Mouse (Mus musculus) erythroblast, embryonic 14.5 days (primary cell): ENCODE measurements at regions not wholly inside any gene's neighbourhood (a gene's known extent, or its start where the extent isn't known, plus 50 kb on each side); places are given as distances from the start of the nearest gene placed in this dataset.

Experiments used
- H3K27me3 ChIP-seq: 2 replicates; pipeline ENCODE4 v1.6.1; 2012; ENCODE audit warnings: inconsistent platforms; ENCODE audit not compliant: control insufficient read depth
- H3K36me3 ChIP-seq: 2 replicates; pipeline ENCODE4 v1.6.1; 2012; ENCODE audit warnings: mild to moderate bottlenecking, inconsistent platforms; ENCODE audit not compliant: control insufficient read depth
- H3K4me1 ChIP-seq: 2 replicates; pipeline ENCODE4 v1.6.1; 2012; ENCODE audit warnings: inconsistent platforms; ENCODE audit not compliant: control insufficient read depth
- H3K4me3 ChIP-seq: replicated peaks from 2 replicates; pipeline ENCODE3; 2012; ENCODE audit warnings: moderate library complexity, mild to moderate bottlenecking, inconsistent platforms
- H3K9me3 ChIP-seq: 2 replicates; pipeline ENCODE4 v1.6.1; 2012; ENCODE audit warnings: low read length, inconsistent platforms, mixed read lengths; ENCODE audit not compliant: control insufficient read depth
- GATA1 ChIP-seq: IDR thresholded peaks from 2 replicates; pipeline ENCODE4 v1.6.1; 2012; ENCODE audit warnings: low read length, inconsistent platforms, mixed read lengths
- TAL1 ChIP-seq: IDR thresholded peaks from 3 replicates; pipeline ENCODE4 v1.6.1; 2012; ENCODE audit warnings: low read length, inconsistent platforms, mixed read lengths

DNA sequence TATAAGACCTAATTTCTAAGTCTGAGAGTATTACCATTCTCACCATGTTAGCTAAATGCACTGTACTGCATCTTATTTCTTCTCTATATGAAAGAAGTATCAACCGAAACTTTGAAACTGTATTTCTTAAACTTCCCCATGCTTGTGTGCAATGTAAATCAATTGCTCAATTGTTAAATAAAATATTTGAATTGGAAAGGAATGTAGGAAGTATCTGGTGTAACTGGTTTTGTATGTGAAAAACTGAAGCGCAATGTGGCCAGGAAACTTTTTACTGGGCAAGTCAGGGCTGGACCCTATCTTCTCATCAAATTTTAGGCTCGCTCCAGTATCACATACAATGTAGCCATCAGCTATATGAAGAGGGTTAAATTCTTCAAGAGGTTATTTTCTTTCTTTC lies 123.8 kb upstream of the Atp2b1 start:
- H3K9me3 ChIP-seq, result no peaks in the 10 kb centered on the region
- H3K4me3 ChIP-seq, result no peak overlapping the region
- H3K27me3 ChIP-seq, result no peaks in the 10 kb centered on the region
- H3K4me1 ChIP-seq, result no peaks in the 10 kb centered on the region
- H3K36me3 ChIP-seq, result no peaks in the 10 kb centered on the region
- TF ChIP-seq GATA1 (no peak), TAL1 (no peak)

DNA sequence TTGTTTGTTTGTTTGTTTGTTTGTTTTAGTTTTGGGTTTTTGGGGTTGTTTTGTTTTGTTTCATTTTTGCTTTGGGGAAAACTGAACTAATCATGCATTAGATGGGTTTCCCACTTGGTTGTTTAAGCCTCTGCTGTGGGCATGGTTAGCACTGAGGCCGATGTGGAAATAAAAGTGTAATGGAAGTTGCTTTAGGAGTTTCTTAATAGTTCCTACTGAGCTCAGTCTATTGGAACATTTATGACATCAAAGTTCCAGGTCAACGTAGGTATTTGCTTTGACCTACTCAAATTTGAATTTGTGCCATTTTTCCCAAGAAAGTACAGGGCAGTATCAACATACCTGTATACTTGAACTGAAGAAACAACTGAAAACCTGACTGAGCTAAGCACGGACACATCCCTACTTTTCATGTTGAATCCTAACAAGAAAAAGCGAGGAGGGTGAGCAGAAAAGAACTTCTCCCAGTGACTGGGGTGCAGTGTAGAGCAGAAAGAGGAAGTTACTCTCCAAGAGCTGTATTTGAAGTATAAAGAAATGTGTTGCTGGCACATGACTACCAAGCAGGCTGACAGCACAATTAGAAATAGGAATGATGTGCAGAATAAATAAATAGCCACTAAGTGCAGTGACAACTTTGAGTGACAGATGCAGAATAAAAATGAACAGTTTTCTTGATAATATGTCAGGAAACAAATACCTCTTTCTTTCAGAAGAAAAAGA lies 122.0 kb upstream of the Atp2b1 start:
- TF ChIP-seq GATA1 (no peak), TAL1 (no peak)
- no peaks in the 10 kb centered on the region for H3K9me3 ChIP-seq
- no peak overlapping the region for H3K4me3 ChIP-seq
- no peaks in the 10 kb centered on the region for H3K4me1 ChIP-seq
- H3K36me3 ChIP-seq, result no peaks in the 10 kb centered on the region
- H3K27me3 ChIP-seq, result no peaks in the 10 kb centered on the region

DNA sequence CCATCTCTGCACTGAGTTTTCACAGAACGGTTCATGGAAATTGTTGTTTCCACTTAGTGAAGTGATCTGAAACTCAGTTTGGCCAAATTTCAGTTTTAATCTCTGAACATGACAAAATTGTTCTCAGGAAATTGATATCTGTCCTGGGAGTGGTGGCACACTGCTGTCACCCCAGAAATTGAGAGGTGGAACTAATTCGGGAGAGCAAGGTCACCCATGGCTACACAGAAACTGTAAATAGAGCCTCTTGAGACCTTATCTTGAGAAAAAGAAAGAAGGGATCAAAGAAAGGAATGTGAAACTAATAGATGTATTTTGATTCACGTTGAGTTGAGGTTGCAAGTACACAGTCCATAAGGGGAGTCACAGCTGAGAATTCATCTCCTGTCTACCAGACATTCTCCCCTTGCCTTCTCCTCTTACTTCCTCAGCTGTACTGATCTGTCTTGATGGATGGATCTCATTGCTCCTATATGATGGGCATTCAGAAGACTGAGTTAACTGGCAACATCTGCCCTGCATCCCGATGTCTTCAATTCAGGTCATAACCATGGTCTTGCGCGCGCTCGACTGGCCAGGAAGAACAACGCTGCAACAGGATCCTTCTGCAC lies 120.2 kb upstream of the Atp2b1 start:
- TF ChIP-seq TAL1, result no peak
- TF ChIP-seq GATA1, result no peak

DNA sequence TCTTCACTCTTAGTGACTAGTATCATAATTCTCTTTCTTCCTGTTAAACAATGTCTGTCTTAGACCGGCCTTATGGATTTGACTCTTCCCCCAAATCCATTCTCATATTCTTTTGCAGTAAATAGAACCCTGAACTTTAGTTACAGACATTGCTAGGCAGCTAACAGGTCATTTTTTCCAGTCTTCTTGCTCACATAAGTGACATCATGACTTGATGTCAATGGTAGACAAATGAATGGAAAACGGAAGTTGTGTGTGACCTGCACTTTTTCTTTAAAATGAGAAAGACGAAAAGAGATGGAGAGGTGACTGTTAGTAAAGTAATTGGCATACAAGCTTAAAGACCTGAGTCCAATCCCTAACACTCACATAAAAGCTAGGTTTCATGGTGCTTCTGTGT lies 118.2 kb upstream of the Atp2b1 start:
- TF ChIP-seq GATA1, result no peak
- no peak for TF ChIP-seq TAL1
- Histone ChIP-seq H3K36me3 (no peaks in the 10 kb centered on the region), H3K9me3 (no peaks in the 10 kb centered on the region), H3K27me3 (no peaks in the 10 kb centered on the region), H3K4me1 (no peaks in the 10 kb centered on the region), H3K4me3 (no peak overlapping the region)

More for the DNA sequence above, 120.2 kb upstream of the Atp2b1 start:
- H3K4me1 ChIP-seq, result no peaks in the 10 kb centered on the region
- H3K4me3 ChIP-seq, result no peak overlapping the region
- no peaks in the 10 kb centered on the region for H3K27me3 ChIP-seq
- H3K9me3 ChIP-seq, result no peaks in the 10 kb centered on the region
- no peaks in the 10 kb centered on the region for H3K36me3 ChIP-seq

DNA sequence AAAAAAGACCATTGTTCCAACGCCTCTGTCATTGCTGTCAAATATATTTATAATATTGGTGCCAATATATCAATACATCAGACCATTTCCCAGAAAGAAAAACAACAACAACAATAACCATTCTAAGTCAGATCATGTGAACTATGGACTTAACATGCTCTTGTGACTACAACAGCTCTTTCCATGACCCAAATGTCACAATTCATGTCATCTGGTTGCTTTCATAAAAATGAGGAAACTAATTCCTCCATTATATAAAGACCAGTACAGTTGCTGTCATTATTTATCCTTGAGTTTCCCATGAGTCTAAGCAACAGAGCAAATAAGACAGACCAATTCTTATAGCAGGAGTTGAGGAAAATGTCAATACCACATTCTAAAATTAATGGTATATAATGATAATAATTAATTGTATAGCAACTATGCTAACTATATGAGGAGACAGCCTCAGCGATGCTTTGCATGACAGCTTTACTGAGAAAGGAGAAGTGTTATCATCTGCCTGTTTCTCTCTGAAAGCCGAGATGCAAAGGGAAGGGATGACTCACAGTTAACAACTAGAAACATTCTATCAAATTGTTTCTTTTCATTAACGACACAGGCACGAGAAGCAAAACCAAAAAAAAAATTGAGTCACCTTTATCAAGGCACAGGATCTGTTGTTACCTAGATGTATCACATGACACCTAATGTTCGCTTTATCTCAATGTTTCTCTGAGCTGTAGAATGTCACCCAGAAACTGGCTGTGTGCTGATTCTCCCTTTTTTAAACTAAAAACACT lies 115.4 kb upstream of the Atp2b1 start:
- Histone ChIP-seq H3K27me3 (no peaks in the 10 kb centered on the region), H3K4me1 (no peaks in the 10 kb centered on the region), H3K4me3 (no peak overlapping the region), H3K9me3 (no peaks in the 10 kb centered on the region), H3K36me3 (no peaks in the 10 kb centered on the region)
- TF ChIP-seq TAL1 (no peak), GATA1 (no peak)

DNA sequence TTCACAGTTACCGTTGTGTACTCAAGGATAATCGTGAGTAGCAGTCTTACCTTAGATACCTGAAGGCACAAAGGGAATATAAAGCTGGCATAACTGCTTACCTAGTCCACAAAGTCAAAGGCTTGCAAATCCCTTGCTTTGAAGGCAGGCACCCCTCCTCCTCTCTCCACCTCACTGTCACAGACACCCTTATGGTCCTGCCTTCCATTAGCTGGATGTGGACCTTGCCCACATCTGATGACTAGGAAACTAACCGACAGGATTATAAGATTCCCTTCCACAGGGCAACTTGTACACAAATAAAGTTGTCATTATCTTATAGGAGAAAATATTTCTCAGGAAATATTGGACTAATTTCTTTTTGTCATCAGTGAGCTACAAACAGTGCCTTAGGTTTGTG lies 114.4 kb upstream of the Atp2b1 start:
- Histone ChIP-seq H3K4me3 (no peak overlapping the region), H3K9me3 (no peaks in the 10 kb centered on the region), H3K27me3 (no peaks in the 10 kb centered on the region), H3K36me3 (no peaks in the 10 kb centered on the region), H3K4me1 (no peaks in the 10 kb centered on the region)
- TF ChIP-seq TAL1, result no peak

DNA sequence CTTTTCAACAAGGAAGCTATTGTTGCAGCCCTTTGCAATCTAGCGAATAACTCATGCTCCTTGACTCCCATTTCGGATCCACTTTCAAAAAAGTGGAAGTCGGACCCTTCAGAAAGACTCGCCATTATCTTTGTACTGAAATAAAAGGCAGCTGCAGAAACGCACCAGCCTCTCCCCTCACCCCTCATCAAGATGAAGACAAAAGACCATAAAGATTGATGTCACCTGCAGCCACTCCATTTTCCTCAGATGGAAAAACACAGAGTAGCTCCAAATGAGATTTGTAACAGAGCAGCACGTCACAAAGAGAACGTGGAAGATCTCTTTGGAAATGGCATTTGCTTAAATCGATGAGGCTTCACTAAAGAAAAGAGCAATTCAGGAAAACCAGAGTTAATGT lies 113.3 kb upstream of the Atp2b1 start:
- no peak for TF ChIP-seq GATA1
- no peak for TF ChIP-seq TAL1
- Histone ChIP-seq H3K4me3 (no peak overlapping the region), H3K36me3 (no peaks in the 10 kb centered on the region), H3K4me1 (no peaks in the 10 kb centered on the region), H3K27me3 (no peaks in the 10 kb centered on the region), H3K9me3 (no peaks in the 10 kb centered on the region)

DNA sequence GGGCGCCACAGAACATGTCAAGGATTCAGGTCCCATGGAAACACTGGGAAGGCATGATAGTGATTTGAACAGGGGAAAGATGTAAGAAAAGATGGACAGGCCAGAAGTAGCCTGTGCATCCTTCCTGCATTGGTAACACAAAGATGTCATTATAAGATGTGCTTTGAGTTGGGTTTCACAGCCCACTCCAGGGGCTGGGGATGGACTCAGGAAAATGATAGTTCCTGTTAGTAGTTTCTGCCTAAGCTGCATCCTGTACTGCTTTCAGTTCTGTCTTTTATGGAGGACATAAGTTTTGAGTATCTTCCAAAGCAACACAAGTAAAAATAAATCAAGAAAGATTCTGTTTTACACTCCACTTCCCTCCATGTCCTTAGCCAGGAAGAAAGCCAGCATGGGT lies 109.2 kb upstream of the Atp2b1 start:
- Histone ChIP-seq H3K9me3 (no peaks in the 10 kb centered on the region), H3K4me3 (no peak overlapping the region), H3K4me1 (no peaks in the 10 kb centered on the region), H3K36me3 (no peaks in the 10 kb centered on the region), H3K27me3 (no peaks in the 10 kb centered on the region)
- TF ChIP-seq GATA1 (no peak), TAL1 (no peak)

DNA sequence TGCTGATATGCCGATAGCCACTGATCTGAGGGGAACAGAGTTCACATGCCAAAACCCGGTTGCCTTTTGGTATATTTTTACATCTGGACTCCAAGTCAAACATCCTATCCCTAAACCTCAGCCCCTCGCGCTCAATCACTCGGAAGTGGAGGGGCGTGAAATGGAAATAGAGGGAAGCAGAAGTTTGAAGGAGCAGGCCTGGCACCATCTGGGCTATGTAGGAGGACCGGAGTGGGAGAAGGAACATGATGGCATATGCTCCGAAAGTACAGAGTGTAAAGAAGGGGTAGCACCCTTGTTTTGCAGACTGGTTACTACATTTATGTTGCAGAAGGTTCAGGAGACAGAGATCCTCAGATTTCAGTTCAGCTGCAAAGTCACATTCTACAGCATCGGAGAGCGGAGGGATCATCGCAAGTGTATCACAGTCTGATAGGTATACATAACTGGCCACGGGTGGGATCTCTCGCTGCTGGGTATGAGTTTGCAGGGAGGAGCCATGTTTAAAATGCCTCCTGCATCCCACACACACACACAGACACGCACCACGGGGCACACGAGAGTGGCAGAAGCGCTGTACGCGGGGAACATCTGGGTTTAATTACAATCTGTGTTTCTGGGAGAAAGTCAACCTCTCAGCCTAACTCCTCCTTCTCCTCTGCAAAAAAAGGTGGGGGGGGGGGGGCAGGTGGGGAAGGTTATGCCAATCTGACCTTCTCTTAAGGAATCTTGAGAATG lies 107.2 kb upstream of the Atp2b1 start:
- H3K4me1 ChIP-seq, result no peaks in the 10 kb centered on the region
- no peak overlapping the region for H3K4me3 ChIP-seq
- no peaks in the 10 kb centered on the region for H3K9me3 ChIP-seq
- TF ChIP-seq TAL1 (no peak), GATA1 (no peak)
- H3K36me3 ChIP-seq, result no peaks in the 10 kb centered on the region
- H3K27me3 ChIP-seq, result no peaks in the 10 kb centered on the region
